Comparison of ENCODE assay signal across 16 mouse cellular contexts in the genomic region with DNA sequence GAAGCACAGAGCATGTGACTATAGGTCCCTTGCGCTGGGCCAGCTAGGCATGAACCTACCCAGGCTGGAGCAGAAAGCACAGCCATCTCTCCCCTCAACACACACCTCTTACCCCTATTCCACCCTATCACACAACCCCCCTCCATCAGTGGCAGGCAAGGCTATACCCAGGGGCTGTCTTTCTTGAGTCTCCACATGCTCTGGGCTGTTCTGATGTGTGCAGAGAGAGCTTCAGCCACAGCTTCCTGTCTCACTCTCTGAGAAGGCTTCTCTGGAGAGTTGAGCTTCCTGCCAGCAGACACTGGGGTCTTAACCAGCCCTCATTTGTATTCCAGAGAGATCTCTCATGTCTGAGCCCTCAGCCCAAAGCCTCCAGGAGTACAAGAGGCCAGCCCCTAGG. TPM values are rescaled to one million over a fixed set of nuclear protein-coding genes. Genes with fewer than 3 reads are reported as not detected.
DNase-seq lines count a peak whose midpoint lies in the region; ATAC-seq lines count a peak whose summit lies in the region.
"Had no signal": no experiment of that assay in that cellular context is flagged by ENCODE, and none has a peak within 500 bp of the region (broad histone marks: within the 10 kb centered on the region; RNA-seq: fewer than 3 reads in every experiment).

No protein-coding gene starts in this region.

- no peaks in the 10 kb centered on the region for H3K9me3 ChIP-seq in heart, embryonic 16.5 days (replicated peaks; ENCODE audit: control insufficient read depth, low read length)
- H3K9me3 ChIP-seq in heart, embryonic 12.5 days (replicated peaks): no peaks in the 10 kb centered on the region
- H3K9me3 ChIP-seq: heart, embryonic 15.5 days; limb, embryonic 12.5 days had no signal

- ATAC-seq in heart, embryonic 16.5 days (replicated peaks; ENCODE audit: extremely low read depth, insufficient read depth, low FRiP score): peak; percentile 50; the same call in 1 of the 2 replicates
- no peak for ATAC-seq in heart, embryonic 12.5 days (ENCODE audit: insufficient number of reproducible peaks, low FRiP score)
- ATAC-seq in common myeloid progenitor, adult 5-6 weeks (replicated peaks; ENCODE audit: low read depth, poor library complexity, severe bottlenecking): peak; percentile 69
- ATAC-seq in megakaryocyte progenitor cell, adult 5-6 weeks (replicated peaks; ENCODE audit: poor library complexity): no peak; the same call in 1 of the 2 replicates

- no peak overlapping the region for H3K9ac ChIP-seq in heart, embryonic 16.5 days (ENCODE audit: low read length)
- H3K9ac ChIP-seq in heart, embryonic 12.5 days: no peak overlapping the region
- H3K9ac ChIP-seq: heart, embryonic 15.5 days; limb, embryonic 12.5 days; lung, embryonic 14.5 days had no signal

- no peak overlapping the region for H3K4me3 ChIP-seq in heart, embryonic 16.5 days (ENCODE audit: low read length)
- no peak overlapping the region for H3K4me3 ChIP-seq in heart, embryonic 12.5 days
- H3K4me3 ChIP-seq: erythroblast, embryonic 14.5 days; heart, embryonic 15.5 days; limb, embryonic 12.5 days had no signal

- peak; percentile 4 to 5 for DNase-seq in B cell, adult 2 months
- DNase-seq in natural killer cell, adult 2 months (ENCODE audit: low spot score in 2 of 2): peak; percentile 56 to 64
- DNase-seq in right cerebral cortex, postnatal 4 days: no peak
- no peak for DNase-seq in right cerebral cortex, postnatal 14 days
- DNase-seq: cerebellum, adult 11 months; gastrocnemius, postnatal 25 days; kidney, adult 8-10 months; lung, embryonic 14.5 days had no signal

- H3K4me1 ChIP-seq in heart, embryonic 16.5 days (ENCODE audit: control insufficient read depth, insufficient read depth, low read length): peaks cover 3% of the 10 kb centered on the region
- H3K4me1 ChIP-seq in heart, embryonic 12.5 days (replicated peaks): peaks cover 30% of the 10 kb centered on the region

- H3K36me3 ChIP-seq in heart, embryonic 16.5 days (ENCODE audit: control insufficient read depth, insufficient read depth): no peaks in the 10 kb centered on the region
- no peaks in the 10 kb centered on the region for H3K36me3 ChIP-seq in heart, embryonic 12.5 days
- H3K36me3 ChIP-seq: heart, embryonic 15.5 days; limb, embryonic 12.5 days had no signal

- no peak overlapping the region for H3K4me2 ChIP-seq in heart, embryonic 16.5 days (ENCODE audit: low read depth, low read length)
- H3K4me2 ChIP-seq in heart, embryonic 12.5 days: no peak overlapping the region
- H3K4me2 ChIP-seq: heart, embryonic 15.5 days; limb, embryonic 12.5 days; lung, embryonic 14.5 days had no signal

- 95% methylated on average over 1 of the region's 1 CpGs for WGBS in heart, embryonic 16.5 days
- WGBS in heart, embryonic 12.5 days: 97% methylated on average over 1 of the region's 1 CpGs

- no peak overlapping the region for H3K27ac ChIP-seq in heart, embryonic 16.5 days (ENCODE audit: low read length)
- no peak overlapping the region for H3K27ac ChIP-seq in heart, embryonic 12.5 days (ENCODE audit: poor library complexity, severe bottlenecking)
- H3K27ac ChIP-seq: heart, embryonic 15.5 days; limb, embryonic 12.5 days had no signal

- no peaks in the 10 kb centered on the region for H3K27me3 ChIP-seq in heart, embryonic 16.5 days (ENCODE audit: control insufficient read depth, insufficient read depth, low read length)
- no peaks in the 10 kb centered on the region for H3K27me3 ChIP-seq in heart, embryonic 12.5 days (replicated peaks)
- H3K27me3 ChIP-seq: heart, embryonic 15.5 days; limb, embryonic 12.5 days had no signal

RNA-seq across cellular contexts. Expression of a gene that starts 57.7 kb away (rescaled TPM):
- 2.5 and 12.2 TPM in 2 replicates for polyA plus RNA-seq in heart, embryonic 16.5 days (2015; fragmentation: Nextera tagmentation; extraction: Ambion mirVana)
- 0.26 TPM in 1 of 2 replicates, not detected in the other for polyA plus RNA-seq in heart, embryonic 12.5 days (2016; fragmentation: Nextera tagmentation; extraction: Ambion mirVana)
- not detected in 2 replicates for total RNA-seq in common myeloid progenitor, adult 5-6 weeks (2017)
- total RNA-seq in megakaryocyte progenitor cell, adult 5-6 weeks (2015): not detected in 2 replicates
- not detected in 2 replicates for total RNA-seq in megakaryocyte progenitor cell, adult 5-6 weeks (2017)
- total RNA-seq: gastrocnemius, postnatal 25 days; monocyte, adult 5-6 weeks had no signal

Comparison
In these comparisons a context has a peak if more than half of its experiments do, and no peak if none do; other contexts are left out.
1. ATAC-seq: peak in heart, embryonic 16.5 days (single experiment) and common myeloid progenitor, adult 5-6 weeks (single experiment); none in heart, embryonic 12.5 days (single experiment) and megakaryocyte progenitor cell, adult 5-6 weeks (single experiment).
2. DNase-seq: peak in B cell, adult 2 months (2 of 2) and natural killer cell, adult 2 months (2 of 2); none in right cerebral cortex, postnatal 4 days (single experiment) and right cerebral cortex, postnatal 14 days (single experiment).